Mouse (Mus musculus) naive thymus-derived CD4-positive, alpha-beta T cell, adult 2 months (primary cell): ENCODE measurements around the gene Ankrd55.

ENCODE experiments used
- DNase-seq: peaks from one replicate; pipeline ENCODE4 v3.0.0-alpha.2; 2011; ENCODE audit warnings: low read depth

The Ankrd55 gene

GRCm38 (mm10) chr13:112381476-112381875, 93.2 kb downstream of the Ankrd55 start:
- DNase-seq, result no peak

GRCm38 (mm10) chr13:112382457-112382856, 94.2 kb downstream of the Ankrd55 start:
- DNase-seq, result no peak

- DNase-seq, result no peak
Measured at GRCm38 (mm10) chr13:112382956-112383355, 94.7 kb downstream of the Ankrd55 start.

DNA sequence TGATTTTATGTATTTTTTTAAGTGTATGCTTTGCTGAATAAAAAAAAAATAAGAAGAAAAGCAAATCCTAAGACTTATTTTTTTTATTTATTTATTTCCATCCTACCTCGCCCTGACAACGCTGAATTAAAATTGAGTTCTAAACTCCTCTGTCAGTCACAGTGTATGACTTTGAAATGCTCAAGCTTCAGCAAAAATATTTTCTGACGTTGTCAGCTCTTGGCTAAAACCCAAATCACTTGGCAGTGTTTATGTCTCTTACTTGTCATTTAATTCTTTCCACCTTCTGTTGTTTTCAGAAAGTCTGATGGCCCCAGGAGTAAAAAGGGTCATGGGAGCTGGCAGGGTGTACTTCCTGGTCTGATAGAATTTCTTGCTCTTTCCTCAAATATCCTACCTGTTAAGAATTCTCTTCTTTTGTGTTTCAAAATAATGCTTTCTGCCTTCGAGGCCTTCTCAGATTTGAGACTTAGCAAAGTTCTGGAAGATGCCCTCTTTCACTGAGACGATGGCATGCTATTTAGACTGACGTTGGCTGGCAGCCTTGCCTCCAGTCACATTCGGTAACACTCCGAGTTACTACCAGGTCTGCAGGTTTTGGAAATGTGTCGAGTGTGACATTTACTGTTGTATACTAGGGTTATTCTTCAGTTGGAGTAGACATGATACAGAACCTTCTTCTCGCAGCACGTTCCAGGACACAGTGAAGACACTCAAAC, 95.8 kb downstream of the Ankrd55 start:
- no peak for DNase-seq

GRCm38 (mm10) chr13:112385040-112385439, 96.8 kb downstream of the Ankrd55 start:
- peak; percentile 47 for DNase-seq

DNA sequence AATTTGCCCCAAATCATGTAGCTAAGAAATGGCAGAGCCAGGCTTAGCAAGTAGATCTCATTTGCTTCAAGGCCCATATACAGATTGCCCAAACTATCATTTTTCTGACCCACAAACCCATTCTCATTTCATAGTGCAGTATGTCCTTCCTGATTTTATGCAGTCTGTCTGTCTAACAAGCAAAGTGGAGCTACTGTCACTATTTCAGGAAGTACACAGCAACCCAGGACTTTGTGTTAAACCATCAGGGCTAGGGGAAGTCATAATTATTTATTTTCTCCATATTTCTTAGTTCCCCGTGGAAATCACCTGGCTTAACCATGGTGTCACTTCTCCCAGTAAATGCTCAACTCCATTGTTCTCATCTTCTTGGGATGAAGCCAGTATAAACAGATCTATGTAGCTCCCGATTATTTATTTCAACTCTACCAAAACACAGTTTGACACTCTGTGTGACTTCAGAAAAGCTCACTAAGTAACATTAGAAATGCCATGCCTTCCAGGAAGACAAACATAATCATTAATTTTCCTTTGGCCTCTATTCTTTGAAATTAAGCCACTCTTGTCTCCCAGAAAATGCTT, 98.3 kb downstream of the Ankrd55 start:
- DNase-seq, result no peak

DNA sequence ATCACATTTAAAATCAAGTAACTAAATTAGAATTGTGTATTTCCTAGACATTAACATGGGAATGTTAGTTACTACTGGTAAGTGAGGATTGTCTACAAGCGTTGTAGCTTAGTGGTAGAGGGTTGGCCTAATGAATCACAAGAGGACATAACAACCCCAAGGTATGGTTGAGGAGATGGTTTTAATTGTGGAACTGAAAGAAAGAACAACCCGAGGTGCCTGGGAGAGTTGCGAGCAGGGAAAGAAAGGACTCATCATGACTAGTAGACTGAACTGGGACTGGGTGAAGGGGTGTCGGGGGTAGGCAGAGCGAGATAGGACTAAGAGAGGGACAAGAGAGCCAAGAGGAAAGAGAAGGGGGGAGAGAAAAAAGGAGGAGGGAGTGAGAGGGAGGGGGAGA, 99.0 kb downstream of the Ankrd55 start:
- DNase-seq, result no peak

- peak; percentile 56 for DNase-seq
Measured at GRCm38 (mm10) chr13:112388176-112388575, 99.9 kb downstream of the Ankrd55 start.

- DNase-seq, result no peak
Measured at GRCm38 (mm10) chr13:112390206-112390605, 102.0 kb downstream of the Ankrd55 start.

- DNase-seq, result no peak
Measured at GRCm38 (mm10) chr13:112391354-112391753, 103.1 kb downstream of the Ankrd55 start.

DNA sequence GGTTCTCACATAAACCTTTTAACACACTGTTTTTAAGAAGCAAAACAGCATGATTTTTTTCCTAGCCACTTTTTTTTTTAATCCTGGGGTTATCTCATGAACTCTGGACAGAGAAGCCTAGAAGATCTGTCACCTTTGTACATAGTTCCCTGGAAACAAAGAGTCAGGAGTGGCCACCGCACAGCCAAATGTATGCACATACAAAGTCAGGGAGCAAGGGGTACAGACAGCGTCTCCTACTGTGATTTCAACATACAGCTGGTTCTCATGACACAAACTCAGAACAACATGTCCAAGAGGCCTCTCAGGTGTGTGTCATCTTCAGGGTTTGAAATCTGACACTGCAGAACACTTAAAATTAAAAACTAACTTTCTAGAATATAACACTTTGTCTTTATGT, 105.1 kb downstream of the Ankrd55 start:
- no peak for DNase-seq

DNA sequence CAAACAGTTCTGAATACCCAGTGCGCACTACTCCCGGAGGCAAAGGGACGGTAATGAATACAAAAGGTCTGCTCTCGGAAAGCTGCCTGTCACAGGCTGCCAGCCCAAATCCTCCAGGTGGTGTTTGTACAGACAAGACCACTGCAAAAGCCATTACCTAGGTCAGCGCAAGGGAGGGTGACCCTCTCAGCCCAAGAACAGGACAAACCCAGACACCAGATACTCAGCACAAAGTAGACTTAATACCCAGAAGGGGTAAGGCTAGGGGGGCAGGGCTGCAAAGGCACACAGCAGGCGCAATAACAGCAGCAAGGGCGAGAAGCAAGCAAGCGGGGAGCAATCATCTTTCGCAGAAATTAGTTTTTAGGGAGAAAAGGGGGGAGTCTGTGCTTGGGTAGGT, 106.0 kb downstream of the Ankrd55 start:
- no peak for DNase-seq

DNA sequence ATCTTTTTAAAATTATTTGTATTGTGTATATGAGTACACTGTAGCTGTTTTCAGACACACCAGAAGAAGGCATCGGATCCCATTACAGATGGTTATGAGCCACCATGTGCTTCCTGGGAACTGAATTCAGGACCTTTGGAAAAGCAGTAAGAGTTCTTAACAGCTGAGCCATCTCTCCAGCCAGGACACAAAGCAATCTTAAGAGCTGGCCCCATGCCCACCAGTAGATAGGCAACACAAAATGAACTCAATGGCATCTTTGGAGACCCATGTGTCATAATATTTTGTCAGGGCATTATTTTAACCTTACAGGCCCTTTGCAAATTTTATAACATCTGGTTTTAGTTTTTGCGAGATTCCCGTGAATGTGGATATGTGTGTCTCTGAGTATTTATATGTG, 116.5 kb downstream of the Ankrd55 start:
- DNase-seq, result no peak

DNA sequence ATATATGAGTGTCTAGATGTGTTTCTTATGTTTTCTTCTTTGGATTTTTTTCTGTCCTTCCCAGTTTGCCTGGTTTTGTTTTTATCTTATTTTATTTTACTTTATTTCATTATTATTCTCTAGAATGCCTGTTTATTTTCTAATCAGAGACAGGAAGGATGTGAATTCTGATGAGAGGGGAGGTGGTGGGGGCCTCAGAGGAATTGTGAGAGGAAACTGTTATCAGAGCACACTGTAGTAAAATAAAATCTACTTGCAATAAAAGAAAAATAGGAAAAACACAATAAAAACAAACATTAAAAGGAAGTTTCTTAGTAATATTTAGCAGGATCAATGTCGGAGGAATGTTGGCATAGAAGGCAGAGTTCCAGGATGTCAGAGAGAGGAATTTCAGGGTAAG, 116.9 kb downstream of the Ankrd55 start:
- no peak for DNase-seq

GRCm38 (mm10) chr13:112406618-112407017, 118.4 kb downstream of the Ankrd55 start:
- peak; percentile 45 for DNase-seq

DNA sequence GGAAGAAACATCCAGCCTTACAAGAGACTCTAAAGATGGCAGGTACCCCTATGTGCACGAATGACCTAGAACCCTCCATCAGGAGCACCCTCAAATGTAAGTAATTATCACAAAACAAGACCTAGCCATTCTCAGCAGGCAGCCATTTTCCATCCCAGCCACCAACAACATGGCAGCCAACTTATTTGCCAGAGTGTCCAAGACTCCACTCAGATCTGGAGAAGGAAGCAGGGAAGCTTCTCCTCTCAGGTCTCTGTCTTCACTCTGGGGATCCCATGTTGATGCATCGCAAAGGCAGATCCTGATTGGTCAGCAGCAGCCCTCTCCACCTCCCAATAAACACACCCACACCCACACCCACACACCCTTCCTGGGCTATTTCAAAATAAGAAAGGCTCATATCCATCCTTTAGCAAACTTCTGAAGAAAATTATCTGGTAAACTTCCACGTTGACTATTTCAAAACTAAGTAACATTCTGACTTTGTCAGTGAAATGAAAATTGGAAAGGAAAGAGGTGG, 119.0 kb downstream of the Ankrd55 start:
- no peak for DNase-seq

- DNase-seq, result no peak
Measured at GRCm38 (mm10) chr13:112407776-112408490, 119.7 kb downstream of the Ankrd55 start.

DNA sequence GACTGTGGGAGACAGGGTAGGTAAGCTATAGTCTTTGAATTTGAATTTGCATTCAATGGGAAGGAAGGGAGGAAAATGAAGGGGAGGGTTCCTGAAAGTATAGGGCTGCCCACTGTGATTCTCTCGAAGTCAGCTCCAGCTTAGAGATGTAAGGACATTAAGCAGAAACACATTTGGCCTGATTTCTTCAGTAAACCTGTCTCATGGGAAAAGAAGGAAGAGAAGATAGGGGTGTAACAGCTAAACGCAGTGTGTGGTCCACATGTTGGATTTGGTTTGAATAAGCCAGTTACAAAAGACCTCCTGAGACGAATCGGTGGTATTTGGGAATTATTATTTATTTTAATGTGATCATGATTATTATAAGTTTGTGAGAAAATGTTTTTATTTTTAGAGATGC, 120.5 kb downstream of the Ankrd55 start:
- no peak for DNase-seq

- no peak for DNase-seq
Measured at GRCm38 (mm10) chr13:112409331-112409730, 121.1 kb downstream of the Ankrd55 start.

DNA sequence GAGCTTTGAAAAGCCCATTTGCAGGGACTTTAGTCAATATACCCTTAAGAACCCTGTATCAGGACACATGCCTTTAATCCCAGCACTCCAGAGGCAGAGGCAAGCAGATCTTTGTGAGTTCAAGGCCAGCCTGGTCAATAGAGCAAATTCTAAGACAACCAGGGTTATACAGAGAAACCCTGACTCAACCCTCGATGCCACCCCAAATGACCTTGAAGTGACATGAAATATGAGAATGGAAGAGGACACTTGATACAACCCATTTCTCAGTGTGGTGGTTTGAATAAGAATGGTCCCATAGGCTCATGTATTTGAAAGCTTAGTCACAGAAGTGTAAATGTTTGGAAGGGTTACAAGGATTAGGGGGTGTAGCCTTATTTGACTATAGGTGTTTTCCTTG, 121.6 kb downstream of the Ankrd55 start:
- no peak for DNase-seq

GRCm38 (mm10) chr13:112410461-112410860, 122.2 kb downstream of the Ankrd55 start:
- no peak for DNase-seq

DNA sequence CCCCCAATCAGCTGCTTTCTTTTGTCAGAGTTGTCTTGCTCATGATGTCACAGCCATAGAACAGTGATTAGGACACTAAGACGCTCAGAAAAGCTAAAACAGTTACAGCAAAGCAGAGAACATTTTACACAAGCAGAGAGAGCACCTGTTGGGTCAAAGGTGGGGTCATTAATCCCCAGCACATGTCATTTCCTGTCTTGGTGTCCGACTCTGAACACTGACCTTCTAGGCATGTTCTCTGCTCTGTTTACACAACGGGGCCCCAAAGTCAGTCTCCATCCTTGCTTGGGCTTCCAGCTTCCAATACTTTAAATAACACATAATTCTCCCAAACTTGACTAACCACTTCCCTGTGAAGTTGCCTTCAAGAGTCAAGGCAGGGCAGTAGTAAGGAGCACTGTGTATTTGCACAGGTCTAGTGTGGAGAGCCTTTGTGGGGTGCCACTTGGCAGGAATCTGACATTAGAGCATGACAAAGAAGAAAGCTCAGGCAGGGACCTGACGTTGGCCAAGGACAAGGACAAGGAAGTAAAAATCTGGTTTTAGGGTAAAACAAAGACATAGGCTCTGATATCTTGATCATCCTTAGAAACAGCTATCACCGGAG, 123.1 kb downstream of the Ankrd55 start:
- no peak for DNase-seq

- DNase-seq, result no peak
Measured at GRCm38 (mm10) chr13:112412251-112412650, 124.0 kb downstream of the Ankrd55 start.
